Mouse (Mus musculus) midbrain, embryonic 12.5 days (tissue): Measurements from ENCODE around the gene Zeb2. TPM values are rescaled to one million over a fixed set of nuclear protein-coding genes. Genes with fewer than 3 reads are reported as not detected.
"Not testable (repeated sequence)": the region's sequence is repeated elsewhere in the genome, so short reads cannot be mapped to it uniquely, and the experiment has no call there.

Experiments used
- ATAC-seq: fragments of 200-750 bp; cut with Nextera tagmentation; 2 replicates; pipeline ENCODE4 v1.8.0; 2017; ENCODE audit warnings: low read depth, moderate TSS enrichment, moderate library complexity; ENCODE audit not compliant: low FRiP score
- H3K27ac ChIP-seq: fragments of 300-500 bp; sonication (generic); replicated peaks from 2 replicates; pipeline ENCODE4 v1.5.1; 2016; ENCODE audit warnings: mild to moderate bottlenecking
- H3K27me3 ChIP-seq: fragments of 300-500 bp; sonication (generic); 2 replicates; pipeline ENCODE4 v1.6.1; 2016; ENCODE audit warnings: mild to moderate bottlenecking
- H3K36me3 ChIP-seq: fragments of 300-500 bp; sonication (generic); 2 replicates; pipeline ENCODE4 v1.6.1; 2016
- H3K4me1 ChIP-seq: fragments of 300-500 bp; sonication (generic); 2 replicates; pipeline ENCODE4 v1.6.1; 2016
- H3K4me2 ChIP-seq: fragments of 300-500 bp; sonication (generic); replicated peaks from 2 replicates; pipeline ENCODE4 v1.6.1; 2016; ENCODE audit warnings: mild to moderate bottlenecking, moderate library complexity
- H3K4me3 ChIP-seq: fragments of 300-500 bp; sonication (generic); 2 replicates; pipeline ENCODE4 v1.5.1; 2016; ENCODE audit warnings: mild to moderate bottlenecking
- H3K9ac ChIP-seq: fragments of 300-500 bp; sonication (generic); replicated peaks from 2 replicates; pipeline ENCODE4 v1.6.1; 2016; ENCODE audit warnings: mild to moderate bottlenecking, moderate library complexity
- H3K9me3 ChIP-seq: fragments of 300-500 bp; sonication (generic); 2 replicates; pipeline ENCODE4 v1.6.1; 2016; ENCODE audit warnings: mild to moderate bottlenecking
- WGBS: fragments of 180-500 bp; shearing (Covaris S2); methylation state at CpG from one replicate; pipeline ENCODE4 v1.1.7; 2016; 5-methylcytosine and 5-hydroxymethylcytosine counted together
- polyA plus RNA-seq: library from polyadenylated mRNA; unstranded; fragments of >200 nt; fragmentation: Nextera tagmentation; extraction: Ambion mirVana; gene quantifications from 2 replicates; pipeline ENCODE4 v1.2.1, GENCODE M21; 2016

Gene Zeb2
- polyA plus RNA-seq, 1 experiment from 2014 or later: 68.7 TPM

- not testable (repeated sequence) for H3K36me3 ChIP-seq, H3K9me3 ChIP-seq, H3K27me3 ChIP-seq, ATAC-seq
- peak overlapping the region; percentile 73 for H3K4me2 ChIP-seq
- H3K4me3 ChIP-seq: peak overlapping the region; percentile 99
- WGBS: under 1% methylated on average over 3 of the region's 3 CpGs
- H3K9ac ChIP-seq: peak overlapping the region; percentile 100
- peak overlapping the region; percentile 99 for H3K27ac ChIP-seq
- peaks cover 43% of the 10 kb centered on the region for H3K4me1 ChIP-seq
These were observed 5.6 kb downstream of the Zeb2 start for GRCm38 (mm10) chr2:45111571-45111970.

DNA sequence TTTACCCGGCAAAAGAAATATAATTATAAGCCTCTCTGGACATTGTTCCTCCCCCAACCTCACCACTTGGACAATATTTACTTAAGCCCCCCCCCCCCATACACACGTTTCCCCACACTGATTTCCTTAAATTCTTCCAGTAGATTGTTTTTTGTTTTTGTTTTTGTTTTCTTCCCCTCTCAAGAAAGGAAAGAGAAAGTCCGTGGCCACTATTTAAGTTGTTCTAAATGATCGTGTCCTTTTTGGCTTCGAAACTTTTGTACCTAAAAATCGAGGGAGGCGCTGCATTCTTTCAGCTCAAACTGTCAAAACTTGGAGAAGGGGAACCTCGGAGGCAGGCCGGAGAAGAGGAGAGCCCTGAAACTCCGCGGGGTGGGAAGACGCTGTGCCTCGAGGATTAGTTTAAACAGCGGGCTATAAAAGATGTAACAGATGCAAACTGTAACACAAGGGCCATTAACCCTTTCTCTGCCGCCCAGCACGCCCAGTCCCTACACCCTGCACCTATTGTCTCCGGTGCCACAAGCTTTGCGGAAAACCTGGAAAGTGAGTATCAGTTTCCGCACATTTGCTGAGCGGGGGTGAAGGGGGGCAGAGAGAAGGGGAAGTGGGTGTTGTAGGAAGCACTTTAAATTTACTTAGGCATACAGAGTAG is 6.3 kb downstream of the Zeb2 start:
- under 1% methylated on average over 20 of the region's 20 CpGs for WGBS
- ATAC-seq: peak; percentile 29
- Histone ChIP-seq H3K27ac (peak overlapping the region; percentile 99), H3K27me3 (no peaks in the 10 kb centered on the region), H3K9ac (peak overlapping the region; percentile 100), H3K36me3 (no peaks in the 10 kb centered on the region), H3K4me3 (peak overlapping the region; percentile 99), H3K9me3 (no peaks in the 10 kb centered on the region), H3K4me1 (peaks cover 47% of the 10 kb centered on the region), H3K4me2 (peak overlapping the region; percentile 73)

DNA sequence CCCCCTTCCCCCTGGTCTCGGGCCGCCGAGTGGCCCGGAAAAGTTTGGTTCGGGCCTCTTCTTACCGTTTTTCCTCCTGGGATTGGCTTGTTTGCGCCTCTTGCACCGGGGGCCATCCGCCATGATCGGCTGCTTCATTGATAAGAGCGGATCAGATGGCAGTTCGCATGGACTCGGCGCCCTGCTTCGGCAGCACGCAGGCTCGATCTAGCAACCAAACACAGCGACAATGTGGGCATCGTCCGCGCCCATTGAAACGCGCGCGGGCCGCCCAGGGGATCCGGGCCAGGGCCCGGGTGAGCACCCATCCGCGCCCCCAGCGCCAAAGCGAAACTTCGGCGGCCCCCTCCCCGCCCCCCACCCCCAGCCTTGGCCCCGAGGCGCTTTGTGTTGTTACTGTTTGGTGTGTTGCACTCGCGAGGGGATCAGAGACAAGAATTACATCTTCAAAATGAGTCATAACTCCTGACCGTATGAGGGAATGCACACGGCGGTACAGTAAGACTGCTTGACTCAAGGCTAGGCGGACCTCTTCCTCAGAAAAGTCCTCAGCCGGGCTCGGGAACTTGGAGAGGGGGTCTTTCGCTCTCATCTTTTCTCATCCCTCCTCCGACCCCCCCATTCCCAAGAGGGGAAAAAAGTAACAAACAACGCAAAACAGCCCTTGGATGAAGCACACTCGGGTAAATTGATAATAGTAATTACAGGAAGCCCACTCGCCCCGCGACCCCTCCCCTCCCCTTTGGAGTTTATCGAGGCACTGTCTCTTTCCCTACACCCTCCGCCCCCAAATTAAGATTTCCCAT is 7.0 kb downstream of the Zeb2 start:
- peak overlapping the region; percentile 73 for H3K4me2 ChIP-seq
- no peaks in the 10 kb centered on the region for H3K9me3 ChIP-seq
- H3K27ac ChIP-seq: peak overlapping the region; percentile 99
- H3K36me3 ChIP-seq: no peaks in the 10 kb centered on the region
- peak overlapping the region; percentile 99 for H3K4me3 ChIP-seq
- peaks cover 48% of the 10 kb centered on the region for H3K4me1 ChIP-seq
- peak; percentile 7; the same call in 1 of the 2 replicates for ATAC-seq
- H3K27me3 ChIP-seq: no peaks in the 10 kb centered on the region
- under 1% methylated on average over 54 of the region's 54 CpGs for WGBS
- H3K9ac ChIP-seq: peak overlapping the region; percentile 100

DNA sequence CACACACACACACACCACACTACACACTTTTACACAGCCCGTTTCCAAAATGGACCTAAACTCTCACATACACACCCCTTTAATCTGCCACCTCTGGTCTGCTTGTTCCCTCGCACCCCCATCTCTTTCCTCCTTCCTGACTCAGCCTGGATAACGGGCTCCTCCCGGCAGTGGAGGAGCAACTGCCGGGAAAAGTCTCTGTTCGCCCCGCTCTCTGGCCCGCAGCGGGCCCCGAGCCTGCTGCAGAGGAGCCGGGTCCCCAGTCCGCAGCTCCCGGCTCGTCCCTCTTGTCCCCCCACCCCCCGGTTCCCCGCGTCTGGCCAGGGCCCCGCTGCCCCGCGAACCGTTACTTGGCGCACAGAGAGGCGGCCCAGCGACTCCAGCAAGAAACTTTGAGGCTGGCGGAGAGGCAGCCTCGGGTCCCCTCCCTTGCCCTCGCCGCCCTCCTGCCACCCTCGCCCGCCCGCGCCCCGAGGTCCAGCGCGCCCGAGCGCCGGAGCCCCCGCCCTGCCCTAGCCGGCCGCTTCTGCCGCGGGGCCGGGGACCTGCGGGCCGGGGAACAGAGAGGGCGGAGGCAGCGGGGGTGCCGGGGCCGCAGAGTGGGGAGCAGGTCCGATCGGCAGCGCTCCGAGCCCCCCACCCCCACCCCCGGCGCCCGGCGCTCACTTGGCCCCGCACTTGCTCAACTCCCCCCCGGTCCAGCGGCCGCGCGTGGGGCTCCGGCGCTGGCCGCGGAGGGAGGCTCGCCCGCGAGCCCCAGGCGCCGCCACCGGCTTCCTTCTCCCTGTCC is 7.8 kb downstream of the Zeb2 start:
- under 1% methylated on average over 34 of the region's 74 CpGs for WGBS

DNA sequence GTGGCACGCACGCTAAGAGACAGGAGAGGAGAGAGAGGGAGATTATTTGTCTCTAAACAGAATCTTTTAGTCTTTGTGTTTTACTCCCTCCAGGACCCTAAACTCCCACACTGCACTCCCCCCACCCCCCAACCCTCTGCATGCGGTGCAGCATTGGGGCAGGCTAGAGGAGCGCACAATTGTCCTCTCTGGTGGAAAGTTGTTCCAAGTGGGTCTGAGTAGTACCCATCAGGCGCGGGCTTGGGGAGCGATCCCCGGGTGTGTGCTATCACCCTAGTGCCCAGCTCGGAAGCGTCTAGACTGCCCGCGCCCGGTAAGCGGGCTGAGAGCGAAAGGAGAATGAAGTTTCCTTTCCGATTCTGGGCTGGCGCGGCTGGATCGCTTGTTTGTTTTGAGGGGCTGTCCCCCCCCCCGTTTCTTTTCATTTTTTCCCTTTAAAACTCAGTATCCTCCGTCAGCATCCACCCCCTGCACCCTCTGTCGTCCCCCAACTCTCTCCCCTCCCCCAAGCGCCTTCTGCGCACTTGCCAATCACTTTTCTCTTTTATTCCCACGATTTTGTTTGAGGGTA is 8.6 kb downstream of the Zeb2 start:
- peak overlapping the region; percentile 99 for H3K27ac ChIP-seq
- no peaks in the 10 kb centered on the region for H3K27me3 ChIP-seq
- peak overlapping the region; percentile 73 for H3K4me2 ChIP-seq
- peak overlapping the region; percentile 99 for H3K4me3 ChIP-seq
- H3K36me3 ChIP-seq: no peaks in the 10 kb centered on the region
- WGBS: under 1% methylated on average over 23 of the region's 25 CpGs
- H3K4me1 ChIP-seq: peaks cover 49% of the 10 kb centered on the region
- ATAC-seq: peak; percentile 69
- peak overlapping the region; percentile 100 for H3K9ac ChIP-seq
- H3K9me3 ChIP-seq: no peaks in the 10 kb centered on the region

More for the DNA sequence above, 7.8 kb downstream of the Zeb2 start:
- Histone ChIP-seq H3K4me1 (peaks cover 49% of the 10 kb centered on the region), H3K36me3 (no peaks in the 10 kb centered on the region), H3K9ac (peak overlapping the region; percentile 100), H3K27me3 (no peaks in the 10 kb centered on the region), H3K9me3 (no peaks in the 10 kb centered on the region), H3K27ac (peak overlapping the region; percentile 99), H3K4me2 (peak overlapping the region; percentile 73), H3K4me3 (peak overlapping the region; percentile 99)
- peak; percentile 8; the same call in 1 of the 2 replicates for ATAC-seq

- Histone ChIP-seq H3K9ac (peak overlapping the region; percentile 100), H3K27me3 (no peaks in the 10 kb centered on the region), H3K4me3 (peak overlapping the region; percentile 99), H3K9me3 (no peaks in the 10 kb centered on the region), H3K4me1 (peaks cover 54% of the 10 kb centered on the region), H3K27ac (peak overlapping the region; percentile 99), H3K36me3 (no peaks in the 10 kb centered on the region), H3K4me2 (peak overlapping the region; percentile 73)
- 23% methylated on average over 2 of the region's 2 CpGs for WGBS
- ATAC-seq: no peak
These were observed 9.6 kb downstream of the Zeb2 start for GRCm38 (mm10) chr2:45107555-45107954.

- Histone ChIP-seq H3K4me2 (peak overlapping the region; percentile 73), H3K4me3 (peak overlapping the region; percentile 23), H3K27ac (peak overlapping the region; percentile 74), H3K9me3 (no peaks in the 10 kb centered on the region), H3K9ac (peak overlapping the region; percentile 100), H3K4me1 (peaks cover 68% of the 10 kb centered on the region), H3K27me3 (no peaks in the 10 kb centered on the region), H3K36me3 (no peaks in the 10 kb centered on the region)
- WGBS: 31% methylated on average over 7 of the region's 7 CpGs
- ATAC-seq: no peak
These were observed 11.0 kb downstream of the Zeb2 start for GRCm38 (mm10) chr2:45105922-45106851.

DNA sequence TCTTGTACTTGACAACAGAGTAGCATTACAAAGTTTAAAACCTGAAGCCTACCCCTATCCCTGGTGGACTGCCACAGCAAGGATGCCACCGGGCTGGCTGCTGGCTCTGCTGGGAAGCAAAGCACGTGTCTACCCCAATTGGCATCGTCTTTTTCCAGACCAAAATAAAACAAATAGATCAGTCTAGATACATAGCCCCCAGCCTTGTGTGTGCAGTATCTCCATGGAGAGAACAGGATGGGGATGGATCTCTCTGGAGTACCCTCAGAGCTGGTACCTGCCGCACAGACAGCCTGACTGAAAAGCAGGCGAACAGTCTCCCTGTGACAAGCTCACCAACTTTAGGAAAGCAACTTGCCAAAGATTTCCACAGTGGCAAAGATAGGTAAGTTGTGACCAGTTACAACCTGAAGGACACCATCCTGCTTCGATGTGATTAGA is 11.9 kb downstream of the Zeb2 start:
- Histone ChIP-seq H3K9me3 (no peaks in the 10 kb centered on the region), H3K27me3 (no peaks in the 10 kb centered on the region), H3K4me1 (peaks cover 76% of the 10 kb centered on the region), H3K4me2 (peak overlapping the region; percentile 73), H3K4me3 (peak overlapping the region; percentile 17), H3K27ac (peak overlapping the region; percentile 74), H3K36me3 (no peaks in the 10 kb centered on the region), H3K9ac (peak overlapping the region; percentile 100)
- 40% methylated on average over 6 of the region's 6 CpGs for WGBS
- no peak for ATAC-seq

DNA sequence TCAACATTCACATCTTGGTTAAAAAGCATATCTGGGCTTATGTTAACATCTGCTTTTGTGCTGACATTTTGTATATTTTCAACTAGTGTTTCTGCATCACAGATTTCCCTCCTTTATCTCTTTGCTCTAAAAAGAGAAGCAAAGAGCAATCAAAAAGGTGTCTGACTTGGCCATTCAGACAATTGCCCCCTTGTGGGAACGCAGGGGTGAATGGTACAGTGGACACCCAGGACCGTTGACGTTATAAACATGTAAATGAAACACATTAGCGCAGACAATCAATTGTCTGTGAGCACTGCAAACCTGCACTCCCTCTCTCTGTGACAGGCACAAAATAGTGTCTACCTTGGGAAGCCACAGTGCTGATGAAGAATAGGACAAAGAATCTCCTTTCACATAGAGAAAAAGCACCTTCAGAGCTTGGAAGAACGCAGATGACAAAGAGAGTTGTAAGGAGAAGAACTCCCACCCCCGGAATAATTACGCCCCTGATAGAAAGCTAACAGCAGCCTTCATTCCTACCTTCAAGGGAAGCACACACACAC is 12.6 kb downstream of the Zeb2 start:
- peak overlapping the region; percentile 54 for H3K27ac ChIP-seq
- WGBS: 8% methylated on average over 7 of the region's 7 CpGs
- H3K9me3 ChIP-seq: no peaks in the 10 kb centered on the region
- H3K4me2 ChIP-seq: peak overlapping the region; percentile 73
- no peak for ATAC-seq
- no peaks in the 10 kb centered on the region for H3K27me3 ChIP-seq
- peak overlapping the region; percentile 100 for H3K9ac ChIP-seq
- H3K4me3 ChIP-seq: peak overlapping the region; percentile 17
- H3K36me3 ChIP-seq: no peaks in the 10 kb centered on the region
- peaks cover 82% of the 10 kb centered on the region for H3K4me1 ChIP-seq

DNA sequence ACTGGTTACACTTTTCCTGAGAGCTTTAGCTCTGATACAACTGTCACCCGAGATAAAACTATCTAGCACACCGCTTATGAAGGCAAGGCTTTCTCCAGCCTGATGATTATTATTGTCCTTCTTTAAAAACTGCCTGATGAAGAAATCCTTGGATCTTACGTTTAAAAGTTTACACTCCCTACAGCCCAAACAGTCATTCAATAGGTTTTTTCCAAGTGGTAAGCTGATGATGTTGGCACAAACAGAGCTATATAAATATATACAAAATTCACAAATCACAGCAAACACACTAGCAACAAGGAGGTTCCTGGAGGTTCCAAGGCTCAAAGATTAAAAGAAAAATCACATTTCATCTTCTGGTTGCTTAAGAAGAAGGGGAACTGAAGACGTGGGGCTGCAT is 13.1 kb downstream of the Zeb2 start:
- Histone ChIP-seq H3K9ac (peak overlapping the region; percentile 100; the same call in 1 of the 2 replicates), H3K4me2 (peak overlapping the region; percentile 73), H3K4me3 (peak overlapping the region; percentile 17; the same call in 1 of the 2 replicates), H3K9me3 (no peaks in the 10 kb centered on the region), H3K36me3 (no peaks in the 10 kb centered on the region), H3K4me1 (peaks cover 84% of the 10 kb centered on the region), H3K27me3 (no peaks in the 10 kb centered on the region), H3K27ac (peak overlapping the region; percentile 54; the same call in 1 of the 2 replicates)
- WGBS: 39% methylated on average over 4 of the region's 4 CpGs
- ATAC-seq: no peak
